Mouse (Mus musculus) layer of hippocampus, adult 2 months (tissue): ENCODE results near the gene Dnah12. TPM values are rescaled to one million over a fixed set of nuclear protein-coding genes. Genes with fewer than 3 reads are reported as not detected.
A peak's percentile ranks its signal among the peaks of the same experiment; 100 is the strongest.
"Not testable (repeated sequence)": the region's sequence is repeated elsewhere in the genome, so short reads cannot be mapped to it uniquely, and the experiment has no call there.

Source experiments
- DNase-seq, 2 experiments: peaks; one replicate each; pipeline ENCODE4 v3.0.0; 2022; ENCODE audit warnings: low spot score in 2 of 2
- H3K27ac ChIP-seq: fragments of 200-600 bp; 2 replicates; pipeline ENCODE4 v1.8.1; 2022
- H3K4me3 ChIP-seq: fragments of 200-600 bp; 2 replicates; pipeline ENCODE4 v1.8.1; 2022; ENCODE audit warnings: mild to moderate bottlenecking
- CTCF ChIP-seq: fragments of 200-600 bp; conservative IDR thresholded peaks from 2 replicates; pipeline ENCODE4 v1.8.1; 2022; ENCODE audit warnings: antibody characterized with exemption, mild to moderate bottlenecking, moderate library complexity
- total RNA-seq, 2 experiments: library from RNA; stranded (reverse); gene quantifications; 2 replicates each; pipeline ENCODE4 v1.2.3; 2021

Gene Dnah12
- total RNA-seq, 2 experiments from 2014 or later, result 0.20 to 0.87 TPM

DNA sequence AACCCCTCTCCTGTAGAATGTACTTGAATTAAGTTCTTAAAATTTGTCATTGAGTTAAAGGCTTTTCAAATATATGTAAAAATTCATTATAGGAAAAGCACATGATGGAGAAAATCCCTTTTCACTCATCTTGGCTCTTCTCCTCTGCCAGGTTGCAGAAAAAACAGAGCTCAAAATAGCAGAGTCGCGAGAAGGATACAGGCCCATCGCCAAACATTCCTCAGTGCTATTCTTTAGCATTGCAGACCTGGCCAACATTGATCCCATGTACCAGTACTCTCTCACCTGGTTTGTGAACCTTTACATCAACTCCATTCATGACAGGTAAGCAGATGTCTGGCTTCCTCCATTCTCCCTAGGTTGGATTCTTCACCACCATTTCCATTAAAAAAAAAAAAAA is 165.9 kb downstream of the Dnah12 start:
- H3K4me3 ChIP-seq, result no peak overlapping the region
- no peak overlapping the region for H3K27ac ChIP-seq
- DNase-seq, result no peak
- TF ChIP-seq CTCF, result no peak

DNA sequence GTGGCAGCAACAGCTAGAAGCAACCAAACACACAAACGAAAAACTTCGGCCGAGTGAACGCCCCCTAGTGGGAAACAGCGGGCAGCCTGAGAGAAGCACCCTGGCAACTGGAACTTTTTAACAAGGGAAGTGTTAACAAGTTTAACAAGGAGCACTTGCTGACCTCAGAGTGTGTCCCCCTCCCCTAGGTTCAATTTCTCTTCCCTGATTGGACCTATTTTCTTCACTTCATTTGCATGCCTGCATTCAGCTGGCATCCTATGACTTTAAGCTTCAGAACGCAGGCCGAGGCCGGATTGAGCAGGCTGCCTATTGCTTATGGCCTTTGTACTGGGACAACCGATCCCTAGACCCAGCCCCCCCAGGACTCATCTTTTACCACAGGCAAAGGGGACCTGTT is 174.3 kb downstream of the Dnah12 start:
- Histone ChIP-seq H3K27ac (no peak overlapping the region), H3K4me3 (no peak overlapping the region)
- peak; percentile 32 for TF ChIP-seq CTCF
- DNase-seq, result no peak

- no peak for DNase-seq
- no peak overlapping the region for H3K27ac ChIP-seq
- no peak for TF ChIP-seq CTCF
- H3K4me3 ChIP-seq, result no peak overlapping the region
Observed at GRCm38 (mm10) chr14:26868299-26868698, 175.2 kb downstream of the Dnah12 start.

DNA sequence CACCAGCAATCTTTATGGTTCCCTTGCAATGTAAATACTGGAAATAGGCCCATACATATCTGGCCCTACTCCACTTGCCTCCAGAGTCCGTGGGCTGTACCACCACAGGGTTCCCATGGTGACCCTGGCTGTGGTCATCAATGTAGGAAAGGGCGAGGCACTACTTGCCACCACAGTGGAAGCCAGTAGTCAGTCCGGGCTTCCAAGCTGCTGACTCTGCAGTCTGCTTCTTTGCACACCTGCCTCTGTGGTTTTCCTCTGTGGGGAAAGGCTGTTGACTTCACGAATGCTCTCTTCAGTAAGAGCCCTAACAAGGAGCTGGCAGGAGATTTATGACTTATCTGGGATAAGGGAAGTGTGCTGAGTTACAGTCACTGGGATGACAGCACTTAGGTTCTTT is 185.7 kb downstream of the Dnah12 start:
- Histone ChIP-seq H3K4me3 (no peak overlapping the region), H3K27ac (no peak overlapping the region)
- no peak for TF ChIP-seq CTCF
- DNase-seq, result no peak

DNA sequence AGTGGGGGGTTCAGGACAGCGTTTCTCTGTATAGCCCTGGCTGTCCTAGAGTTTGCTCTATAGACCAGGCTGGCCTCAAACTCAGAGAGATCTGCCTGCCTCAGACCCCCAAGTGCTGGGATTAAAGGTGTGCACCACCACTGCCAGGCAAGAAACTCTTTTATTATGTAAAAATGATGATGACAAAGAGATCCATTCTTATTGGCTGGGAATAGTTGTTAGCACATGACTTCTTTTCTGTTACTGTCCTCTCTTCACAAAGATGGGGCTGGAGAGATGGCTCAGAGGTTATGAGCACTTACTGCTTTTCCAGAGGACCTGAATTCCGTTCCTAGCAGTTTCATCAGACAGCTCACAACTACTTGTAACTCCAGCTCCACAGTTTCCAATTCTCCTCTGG is 186.9 kb downstream of the Dnah12 start:
- Histone ChIP-seq H3K27ac (no peak overlapping the region), H3K4me3 (no peak overlapping the region)
- no peak for DNase-seq
- no peak for TF ChIP-seq CTCF

- no peak overlapping the region for H3K4me3 ChIP-seq
- TF ChIP-seq CTCF, result no peak
Observed at GRCm38 (mm10) chr14:26881700-26882099, 188.6 kb downstream of the Dnah12 start.

GRCm38 (mm10) chr14:26887244-26887643 is 194.2 kb downstream of the Dnah12 start:
- no peak for TF ChIP-seq CTCF
- no peak for DNase-seq
- Histone ChIP-seq H3K4me3 (no peak overlapping the region), H3K27ac (no peak overlapping the region)

More at GRCm38 (mm10) chr14:26881700-26882099, 188.6 kb downstream of the Dnah12 start:
- DNase-seq, result no peak
- no peak overlapping the region for H3K27ac ChIP-seq

- no peak overlapping the region for H3K4me3 ChIP-seq
- no peak for DNase-seq
- no peak overlapping the region for H3K27ac ChIP-seq
- no peak for TF ChIP-seq CTCF
Observed at GRCm38 (mm10) chr14:26890777-26891176, 197.7 kb downstream of the Dnah12 start.

DNA sequence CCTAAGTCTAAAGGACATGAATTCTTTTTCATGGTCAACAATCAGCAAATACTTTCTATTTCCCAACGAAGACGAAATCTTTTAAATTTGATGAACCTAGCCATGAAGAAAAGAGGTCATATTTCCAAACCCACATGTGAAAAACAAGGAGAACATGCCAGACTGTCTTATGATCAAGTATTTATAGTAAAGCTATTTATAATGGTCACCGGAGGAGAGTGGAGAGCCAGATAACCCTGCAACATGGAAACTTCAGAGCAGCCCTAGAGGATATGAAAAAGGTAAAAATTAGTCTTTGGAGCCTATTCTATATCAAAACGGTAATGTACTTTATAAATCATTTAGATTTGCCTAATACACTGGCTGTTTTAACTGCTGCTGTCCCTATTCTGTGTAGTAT is 201.3 kb downstream of the Dnah12 start, which contains the start of gene Asb14:
TSS of gene Asb14 (plus strand) at position 166 of the 400 bp plus-strand sequence.
- no peak for DNase-seq
- TF ChIP-seq CTCF, result no peak
- no peak within 1 kb of the TSS for H3K4me3 ChIP-seq
- H3K27ac ChIP-seq, result no peak within 1 kb of the TSS

GRCm38 (mm10) chr14:26899490-26899889 is 206.4 kb downstream of the Dnah12 start:
- no peak for DNase-seq
- TF ChIP-seq CTCF, result no peak
- Histone ChIP-seq H3K27ac (no peak overlapping the region), H3K4me3 (no peak overlapping the region)

DNA sequence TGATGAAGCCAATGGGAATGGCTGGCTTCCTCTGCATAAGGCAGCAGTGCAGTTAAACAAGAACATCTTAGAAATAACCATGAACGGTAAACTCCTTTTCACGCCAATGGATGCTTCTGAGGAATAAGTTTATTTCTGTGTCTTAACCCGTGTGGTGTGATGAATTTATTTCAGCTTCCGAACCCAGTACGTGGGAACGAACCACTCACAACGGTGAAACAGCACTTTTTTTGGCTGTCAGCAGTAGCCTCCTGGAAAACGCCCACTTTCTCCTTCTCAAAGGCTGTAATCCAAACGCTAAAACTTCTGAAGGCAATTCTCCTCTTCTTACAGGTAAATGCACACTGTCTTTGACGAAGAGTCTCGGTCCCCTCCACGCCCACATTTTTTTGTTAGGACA is 207.8 kb downstream of the Dnah12 start:
- no peak for TF ChIP-seq CTCF
- no peak for DNase-seq
- no peak overlapping the region for H3K27ac ChIP-seq
- no peak overlapping the region for H3K4me3 ChIP-seq

GRCm38 (mm10) chr14:26907401-26907800 is 214.3 kb downstream of the Dnah12 start:
- H3K4me3 ChIP-seq, result no peak overlapping the region
- DNase-seq, result no peak
- H3K27ac ChIP-seq, result no peak overlapping the region
- TF ChIP-seq CTCF, result no peak

GRCm38 (mm10) chr14:26910461-26910860 is 217.4 kb downstream of the Dnah12 start:
- H3K27ac ChIP-seq, DNase-seq, H3K4me3 ChIP-seq: not testable (repeated sequence)

GRCm38 (mm10) chr14:26911201-26911600 is 218.1 kb downstream of the Dnah12 start:
- no peak overlapping the region for H3K27ac ChIP-seq
- DNase-seq, result no peak
- TF ChIP-seq CTCF, result no peak

GRCm38 (mm10) chr14:26911826-26912225 is 218.8 kb downstream of the Dnah12 start:
- TF ChIP-seq CTCF, result no peak
- Histone ChIP-seq H3K4me3 (no peak overlapping the region), H3K27ac (no peak overlapping the region)
- DNase-seq, result no peak

More at GRCm38 (mm10) chr14:26911201-26911600, 218.1 kb downstream of the Dnah12 start:
- no peak overlapping the region for H3K4me3 ChIP-seq
